Mouse (Mus musculus): ENCODE measurements around the gene Slc31a1. TPM values are rescaled to one million over a fixed set of nuclear protein-coding genes. Genes with fewer than 3 reads are reported as not detected.

The Slc31a1 gene
- 28.4 and 32.3 TPM in 2 replicates for polyA plus RNA-seq (2012; rRNA removed)

DNA sequence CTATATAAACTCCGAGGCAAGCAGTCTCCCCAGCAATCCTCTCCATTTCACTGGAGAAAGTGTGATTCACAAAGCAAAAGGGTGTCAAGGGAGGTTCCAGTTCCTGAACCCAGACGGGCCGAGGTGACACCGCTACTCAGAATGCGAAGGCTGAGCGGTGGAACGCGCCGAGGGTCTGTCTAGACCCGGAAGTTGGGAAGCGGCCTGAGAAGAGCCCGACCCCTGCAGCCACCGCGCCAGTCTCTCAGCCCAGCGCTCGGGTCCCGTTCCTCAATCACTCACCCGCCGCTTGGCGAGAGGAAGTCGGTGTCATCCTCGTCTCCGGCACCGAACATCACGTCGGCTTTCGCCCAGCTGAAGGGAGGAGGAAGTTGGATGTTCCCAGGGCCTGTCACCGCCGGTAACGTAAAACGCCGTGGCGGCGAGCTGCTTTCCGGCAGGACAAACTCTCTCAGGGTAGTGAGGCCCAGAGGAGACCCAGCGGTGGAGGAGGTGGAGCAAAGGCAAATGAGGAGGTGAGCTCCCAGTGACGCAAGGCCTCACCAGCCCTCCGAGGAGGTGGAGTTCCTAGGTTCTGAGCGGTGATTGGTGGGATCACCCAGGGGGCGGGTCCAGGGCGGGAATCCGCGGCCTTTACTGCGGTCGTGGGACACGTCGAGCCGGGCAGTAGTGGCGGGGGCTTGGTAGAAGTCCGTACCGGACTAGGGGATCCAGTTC is at the start of gene Slc31a1, which contains the start of gene Fkbp15:
Gene Slc31a1, plus strand, starts transcription at position 640 of the 717 bp plus-strand sequence.
Gene Fkbp15, minus strand, starts transcription at position 461 of the 717 bp plus-strand sequence.

GRCm38 (mm10) chr4:62408601-62409282 is 48.2 kb downstream of the Slc31a1 start, which contains the start of the genes Cdc26 and Prpf4:
TSS of gene Cdc26 (minus strand) at chr4:62408642.
TSS of gene Prpf4 (plus strand) at chr4:62408797.

GRCm38 (mm10) chr4:62435081-62435480 is 74.6 kb downstream of the Slc31a1 start, which contains the start of gene Rnf183:
TSS of gene Rnf183 (minus strand) at chr4:62435252.

Other genes starting within 250 kb of the Slc31a1 start
- gene Mup21, start 209.9 kb upstream of the Slc31a1 start, polyA plus RNA-seq (2012; rRNA removed): not detected in 2 replicates
- 15.2 and 15.3 TPM in 2 replicates for gene Zfp37, start 129.7 kb upstream of the Slc31a1 start, polyA plus RNA-seq (2012; rRNA removed)
- 16.0 and 16.7 TPM in 2 replicates for gene Slc31a2, start 98.2 kb upstream of the Slc31a1 start, polyA plus RNA-seq (2012; rRNA removed)
- 20.4 and 21.0 TPM in 2 replicates for gene Fkbp15, start 179 bp upstream of the Slc31a1 start, polyA plus RNA-seq (2012; rRNA removed)
- gene Cdc26, start 47.9 kb downstream of the Slc31a1 start, polyA plus RNA-seq (2012; rRNA removed): 81.5 and 86.7 TPM in 2 replicates
- gene Prpf4, start 48.1 kb downstream of the Slc31a1 start, polyA plus RNA-seq (2012; rRNA removed): 21.0 and 21.3 TPM in 2 replicates
- gene Rnf183, start 74.5 kb downstream of the Slc31a1 start, polyA plus RNA-seq (2012; rRNA removed): 0.71 and 0.98 TPM in 2 replicates
- gene Wdr31, start 110.2 kb downstream of the Slc31a1 start, polyA plus RNA-seq (2012; rRNA removed): 11.2 and 11.9 TPM in 2 replicates
- 0.89 and 0.91 TPM in 2 replicates for gene Bspry, start 119.3 kb downstream of the Slc31a1 start, polyA plus RNA-seq (2012; rRNA removed)
- gene Hdhd3, start 142.7 kb downstream of the Slc31a1 start, polyA plus RNA-seq (2012; rRNA removed): 5.5 and 5.7 TPM in 2 replicates
- 39.6 and 50.1 TPM in 2 replicates for gene Alad, start 159.2 kb downstream of the Slc31a1 start, polyA plus RNA-seq (2012; rRNA removed)
- 42.2 and 44.0 TPM in 2 replicates for gene Pole3, start 164.3 kb downstream of the Slc31a1 start, polyA plus RNA-seq (2012; rRNA removed)
- 0.66 and 0.76 TPM in 2 replicates for gene 4933430I17Rik, start 164.6 kb downstream of the Slc31a1 start, polyA plus RNA-seq (2012; rRNA removed)
- gene Rgs3, start 199.1 kb downstream of the Slc31a1 start, polyA plus RNA-seq (2012; rRNA removed): 51.0 and 58.9 TPM in 2 replicates